9 mouse cellular contexts compared by ENCODE assay signal in genomic region chr11:78560447-78560846, GRCm38 (mm10). TPM values are rescaled to one million over a fixed set of nuclear protein-coding genes. Genes with fewer than 3 reads are reported as not detected.
DNase-seq lines count a peak whose midpoint lies in the region; ATAC-seq and TF ChIP-seq lines count a peak whose summit lies in the region.
"Had no signal": no experiment of that assay in that cellular context is flagged by ENCODE, and none has a peak within 500 bp of the region (broad histone marks: within the 10 kb centered on the region; RNA-seq: fewer than 3 reads in every experiment).

No protein-coding gene starts in this region.

- no peaks in the 10 kb centered on the region; the same call in 1 of the 2 replicates for H3K36me3 ChIP-seq in hindbrain, embryonic 16.5 days (ENCODE audit: control insufficient read depth, insufficient read depth, low read length)

- TF ChIP-seq CTCF in cerebellum, adult 2 months (IDR thresholded peaks at IDR 0.05; ENCODE audit: borderline replicate concordance, insufficient read depth, low read depth, low read length) = peak; percentile 81; the same call in 1 of the 2 replicates

- ATAC-seq in hindbrain, embryonic 16.5 days = peak; percentile 63; the same call in 1 of the 2 replicates

- 8% methylated on average over 4 of the region's 4 CpGs for WGBS in cerebellum, adult 2 months
- 13% methylated on average over 4 of the region's 4 CpGs for WGBS in hindbrain, embryonic 16.5 days

- DNase-seq in cerebellum, adult 18-20 months = peak; percentile 74 to 78
- no peak for DNase-seq in cerebellum, adult 11-12 months
- DNase-seq in cerebellum, adult 2 months = peak; percentile 57 to 67
- DNase-seq in forelimb bud, embryonic 11.5 days (ENCODE audit: low read depth, low spot score) = peak; percentile 76
- DNase-seq in left cerebral cortex, adult 11 months (ENCODE audit: low spot score) = peak; percentile 76
- DNase-seq in lung, postnatal 36 days = peak; percentile 92
- DNase-seq in right cerebral cortex, postnatal 25 days = peak; percentile 59

- H3K27me3 ChIP-seq in cerebellum, adult 2 months (ENCODE audit: control insufficient read depth, insufficient read depth, low read length) = no peaks in the 10 kb centered on the region
- H3K27me3 ChIP-seq in hindbrain, embryonic 16.5 days (replicated peaks; ENCODE audit: control insufficient read depth, insufficient read depth, low read length) = no peaks in the 10 kb centered on the region

- H3K4me1 ChIP-seq in cerebellum, adult 2 months (ENCODE audit: control insufficient read depth, insufficient read depth, low read length) = no peaks in the 10 kb centered on the region
- H3K4me1 ChIP-seq in hindbrain, embryonic 16.5 days (ENCODE audit: control insufficient read depth, insufficient read depth, low read depth, low read length) = no peaks in the 10 kb centered on the region

- no peak overlapping the region for H3K27ac ChIP-seq in cerebellum, adult 2 months (ENCODE audit: insufficient read depth, low read length)
- H3K27ac ChIP-seq in hindbrain, embryonic 16.5 days (ENCODE audit: low read depth, low read length) = no peak overlapping the region
- H3K27ac ChIP-seq: macrophage had no signal

- H3K9me3 ChIP-seq in hindbrain, embryonic 16.5 days (ENCODE audit: control insufficient read depth, low read length) = no peaks in the 10 kb centered on the region

- no peak overlapping the region for H3K9ac ChIP-seq in hindbrain, embryonic 16.5 days (ENCODE audit: low read depth, low read length)

- H3K4me3 ChIP-seq in cerebellum, adult 2 months (replicated peaks; ENCODE audit: insufficient read depth, low read depth, low read length) = no peak overlapping the region
- no peak overlapping the region for H3K4me3 ChIP-seq in hindbrain, embryonic 16.5 days (ENCODE audit: low read length)

- H3K4me2 ChIP-seq in hindbrain, embryonic 16.5 days (ENCODE audit: low read length) = no peak overlapping the region

- no peak for TF ChIP-seq POLR2A in cerebellum, adult 2 months (IDR thresholded peaks at IDR 0.05; ENCODE audit: borderline replicate concordance, insufficient read depth, low read length)

RNA-seq across cellular contexts. Expression of gene Tmem97, which starts 9.9 kb away (rescaled TPM):
- 15.6 and 15.9 TPM in 2 replicates for polyA plus RNA-seq in cerebellum, adult 2 months (2012; rRNA removed)
- polyA plus RNA-seq in hindbrain, embryonic 16.5 days (2015; fragmentation: Nextera tagmentation; extraction: Ambion mirVana) = 44.0 and 48.3 TPM in 2 replicates

RNA-seq across cellular contexts. Expression of gene Ift20, which starts 24.3 kb away (rescaled TPM):
- polyA plus RNA-seq in cerebellum, adult 2 months (2012; rRNA removed) = 83.7 and 91.8 TPM in 2 replicates
- 118 and 124 TPM in 2 replicates for polyA plus RNA-seq in hindbrain, embryonic 16.5 days (2015; fragmentation: Nextera tagmentation; extraction: Ambion mirVana)

RNA-seq across cellular contexts. Expression of gene Tnfaip1, which starts 24.3 kb away (rescaled TPM):
- polyA plus RNA-seq in cerebellum, adult 2 months (2012; rRNA removed) = 36.7 and 38.0 TPM in 2 replicates
- polyA plus RNA-seq in hindbrain, embryonic 16.5 days (2015; fragmentation: Nextera tagmentation; extraction: Ambion mirVana) = 69.3 and 70.8 TPM in 2 replicates

RNA-seq across cellular contexts. Expression of gene Poldip2, which starts 48.5 kb away (rescaled TPM):
- polyA plus RNA-seq in cerebellum, adult 2 months (2012; rRNA removed) = 133 TPM in 2 replicates
- 189 and 196 TPM in 2 replicates for polyA plus RNA-seq in hindbrain, embryonic 16.5 days (2015; fragmentation: Nextera tagmentation; extraction: Ambion mirVana)

RNA-seq across cellular contexts. Expression of gene Tmem199, which starts 48.5 kb away (rescaled TPM):
- 67.9 and 69.5 TPM in 2 replicates for polyA plus RNA-seq in cerebellum, adult 2 months (2012; rRNA removed)
- polyA plus RNA-seq in hindbrain, embryonic 16.5 days (2015; fragmentation: Nextera tagmentation; extraction: Ambion mirVana) = 87.9 and 95.5 TPM in 2 replicates
